Comparison of ENCODE assay signal across 8 mouse cellular contexts in the genomic region with DNA sequence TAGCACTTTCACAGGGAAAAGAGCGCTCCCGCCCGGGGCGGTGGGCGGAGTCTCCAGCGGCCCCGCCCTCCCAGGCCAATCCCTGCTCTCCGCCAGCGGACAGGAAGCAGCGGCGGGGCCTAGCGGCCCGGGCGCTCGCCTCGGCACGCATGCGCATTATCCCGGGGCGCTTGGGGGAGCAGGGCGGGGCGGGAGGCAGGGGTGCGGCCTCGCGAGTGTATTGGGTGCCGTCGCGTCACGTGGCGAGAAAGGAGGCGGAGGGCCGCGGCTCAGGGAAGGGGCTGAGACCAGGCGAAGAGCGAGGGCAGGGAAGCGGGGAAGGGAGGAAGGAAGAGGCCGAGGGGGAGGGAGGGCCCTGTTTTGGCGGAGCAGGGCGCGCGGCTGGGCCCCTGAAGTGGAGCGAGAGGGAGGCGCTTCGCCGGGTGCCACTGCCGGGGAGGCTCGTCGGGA. TPM values are rescaled to one million over a fixed set of nuclear protein-coding genes. Genes with fewer than 3 reads are reported as not detected.
DNase-seq lines count a peak whose midpoint lies in the region; ATAC-seq and TF ChIP-seq lines count a peak whose summit lies in the region.

A gene (plus strand): TSS at position 316 of the 450 bp plus-strand sequence.

- TF ChIP-seq CTCF in C2C12 (IDR thresholded peaks at IDR 0.05; ENCODE audit: control insufficient read depth, insufficient read depth, insufficient read length) = no peak
- no peak for TF ChIP-seq CTCF in brain, embryonic 14.5 days (IDR thresholded peaks at IDR 0.05; ENCODE audit: borderline replicate concordance, extremely low read depth, insufficient read depth, insufficient read length)
- no peak for TF ChIP-seq CTCF in kidney, postnatal 0 days (IDR thresholded peaks at IDR 0.05; ENCODE audit: low read depth)

- peak; percentile 100 for DNase-seq in brain, embryonic 14.5 days (ENCODE audit: low read depth)
- DNase-seq in kidney, postnatal 0 days (ENCODE audit: low spot score) = peak; percentile 99
- peak; percentile 99 for DNase-seq in liver, embryonic 11.5 days (ENCODE audit: low spot score)
- peak; percentile 98 for DNase-seq in naive thymus-derived CD4-positive, alpha-beta T cell, adult 2 months (ENCODE audit: low read depth)

- H3K9me3 ChIP-seq in erythroblast, embryonic 14.5 days (ENCODE audit: control insufficient read depth, low read length) = no peaks in the 10 kb centered on the region
- no peaks in the 10 kb centered on the region for H3K9me3 ChIP-seq in heart, embryonic 12.5 days (replicated peaks)
- no peaks in the 10 kb centered on the region for H3K9me3 ChIP-seq in kidney, postnatal 0 days (replicated peaks; ENCODE audit: low read length)
- no peaks in the 10 kb centered on the region for H3K9me3 ChIP-seq in liver, embryonic 11.5 days (ENCODE audit: control insufficient read depth, low read length)
- H3K9me3 ChIP-seq in stomach, embryonic 14.5 days (ENCODE audit: control insufficient read depth, low read depth, low read length) = no peaks in the 10 kb centered on the region

- peaks cover 66% of the 10 kb centered on the region for H3K4me1 ChIP-seq in erythroblast, embryonic 14.5 days (ENCODE audit: control insufficient read depth)
- H3K4me1 ChIP-seq in heart, embryonic 12.5 days (replicated peaks) = peaks cover 15% of the 10 kb centered on the region
- H3K4me1 ChIP-seq in kidney, postnatal 0 days (replicated peaks; ENCODE audit: insufficient read depth, low read length) = 0 out of 2 replicates have a peak, but pooled peaks cover 7% of the 10 kb centered on the region
- peaks cover 22% of the 10 kb centered on the region for H3K4me1 ChIP-seq in liver, embryonic 11.5 days (replicated peaks; ENCODE audit: control insufficient read depth, insufficient read depth, low read length)
- peaks cover 16% of the 10 kb centered on the region; the same call in 1 of the 2 replicates for H3K4me1 ChIP-seq in stomach, embryonic 14.5 days (ENCODE audit: control insufficient read depth, insufficient read depth, low read length)

- peak within 1 kb of the TSS; percentile 85 for H3K4me2 ChIP-seq in heart, embryonic 12.5 days
- H3K4me2 ChIP-seq in kidney, postnatal 0 days (ENCODE audit: low read length) = peak within 1 kb of the TSS; percentile 67
- peak within 1 kb of the TSS; percentile 89 for H3K4me2 ChIP-seq in liver, embryonic 11.5 days
- peak within 1 kb of the TSS; percentile 71 for H3K4me2 ChIP-seq in stomach, embryonic 14.5 days (replicated peaks; ENCODE audit: low read depth, low read length)

- H3K4me3 ChIP-seq in C2C12 (ENCODE audit: insufficient read depth, poor library complexity, severe bottlenecking) = peak within 1 kb of the TSS; percentile 57
- peak within 1 kb of the TSS; percentile 83 for H3K4me3 ChIP-seq in erythroblast, embryonic 14.5 days (replicated peaks)
- peak within 1 kb of the TSS; percentile 98 for H3K4me3 ChIP-seq in heart, embryonic 12.5 days
- H3K4me3 ChIP-seq in kidney, postnatal 0 days (replicated peaks; ENCODE audit: low read depth, low read length) = peak within 1 kb of the TSS; percentile 97
- peak within 1 kb of the TSS; percentile 100 for H3K4me3 ChIP-seq in liver, embryonic 11.5 days (ENCODE audit: low read depth, low read length)
- peak within 1 kb of the TSS; percentile 95 for H3K4me3 ChIP-seq in stomach, embryonic 14.5 days (ENCODE audit: low read depth, low read length)

- peaks cover 47% of the 10 kb centered on the region for H3K79me2 ChIP-seq in C2C12 (ENCODE audit: control insufficient read depth, insufficient read depth)

- peak; percentile 91; the same call in 1 of the 2 replicates for TF ChIP-seq POLR2A in brain, embryonic 14.5 days (IDR thresholded peaks at IDR 0.05; ENCODE audit: borderline replicate concordance, extremely low read depth, insufficient read depth, insufficient read length, poor library complexity, severe bottlenecking)

- H3ac ChIP-seq in C2C12 (ENCODE audit: control insufficient read depth, insufficient read length, low read depth) = peak within 1 kb of the TSS; percentile 94

- peak; percentile 99 for ATAC-seq in heart, embryonic 12.5 days (ENCODE audit: insufficient number of reproducible peaks, low FRiP score)
- peak; percentile 99 for ATAC-seq in kidney, postnatal 0 days (replicated peaks; ENCODE audit: low FRiP score, low read depth)
- peak; percentile 98 for ATAC-seq in liver, embryonic 11.5 days (replicated peaks; ENCODE audit: low FRiP score)
- peak; percentile 99 for ATAC-seq in stomach, embryonic 14.5 days (ENCODE audit: insufficient number of reproducible peaks, insufficient read depth, low FRiP score, low read depth)

- H3K9ac ChIP-seq in heart, embryonic 12.5 days = peak within 1 kb of the TSS; percentile 99
- H3K9ac ChIP-seq in kidney, postnatal 0 days (ENCODE audit: low read depth, low read length) = peak within 1 kb of the TSS; percentile 97
- H3K9ac ChIP-seq in liver, embryonic 11.5 days (ENCODE audit: low read depth, low read length) = peak within 1 kb of the TSS; percentile 99
- peak within 1 kb of the TSS; percentile 96 for H3K9ac ChIP-seq in stomach, embryonic 14.5 days (replicated peaks; ENCODE audit: low read depth, low read length)

- H3K27ac ChIP-seq in heart, embryonic 12.5 days (ENCODE audit: poor library complexity, severe bottlenecking) = peak within 1 kb of the TSS; percentile 97
- H3K27ac ChIP-seq in kidney, postnatal 0 days = peak within 1 kb of the TSS; percentile 98
- H3K27ac ChIP-seq in liver, embryonic 11.5 days (ENCODE audit: low read depth, low read length) = peak within 1 kb of the TSS; percentile 98
- peak within 1 kb of the TSS; percentile 97 for H3K27ac ChIP-seq in stomach, embryonic 14.5 days (ENCODE audit: low read length)

- no peaks in the 10 kb centered on the region for H3K27me3 ChIP-seq in C2C12 (ENCODE audit: control insufficient read depth, insufficient read depth, insufficient read length)
- no peaks in the 10 kb centered on the region for H3K27me3 ChIP-seq in erythroblast, embryonic 14.5 days (ENCODE audit: control insufficient read depth)
- no peaks in the 10 kb centered on the region for H3K27me3 ChIP-seq in heart, embryonic 12.5 days (replicated peaks)
- no peaks in the 10 kb centered on the region for H3K27me3 ChIP-seq in kidney, postnatal 0 days (ENCODE audit: insufficient read depth, low read length)
- H3K27me3 ChIP-seq in liver, embryonic 11.5 days (replicated peaks; ENCODE audit: control insufficient read depth, insufficient read depth, low read length) = no peaks in the 10 kb centered on the region
- no peaks in the 10 kb centered on the region for H3K27me3 ChIP-seq in stomach, embryonic 14.5 days (ENCODE audit: control insufficient read depth, insufficient read depth, low read length)

- under 1% methylated on average over 48 of the region's 48 CpGs for WGBS in heart, embryonic 12.5 days
- WGBS in kidney, postnatal 0 days = under 1% methylated on average over 48 of the region's 48 CpGs
- WGBS in liver, embryonic 11.5 days = under 1% methylated on average over 47 of the region's 48 CpGs
- under 1% methylated on average over 48 of the region's 48 CpGs for WGBS in stomach, embryonic 14.5 days

- peaks cover 38% of the 10 kb centered on the region for H3K79me3 ChIP-seq in C2C12 (ENCODE audit: low read depth)

- no peaks in the 10 kb centered on the region for H3K36me3 ChIP-seq in C2C12 (ENCODE audit: control insufficient read depth, insufficient read depth)
- H3K36me3 ChIP-seq in erythroblast, embryonic 14.5 days (ENCODE audit: control insufficient read depth) = peaks cover 37% of the 10 kb centered on the region
- no peaks in the 10 kb centered on the region for H3K36me3 ChIP-seq in heart, embryonic 12.5 days
- H3K36me3 ChIP-seq in kidney, postnatal 0 days (ENCODE audit: insufficient read depth, low read length) = no peaks in the 10 kb centered on the region
- H3K36me3 ChIP-seq in liver, embryonic 11.5 days (ENCODE audit: control insufficient read depth, insufficient read depth, low read length) = no peaks in the 10 kb centered on the region
- no peaks in the 10 kb centered on the region for H3K36me3 ChIP-seq in stomach, embryonic 14.5 days (ENCODE audit: control insufficient read depth, insufficient read depth, low read length)

TF ChIP-seq in C2C12, 6 proteins besides CTCF, POLR2A, EP300 and RAD21:
- TF ChIP-seq FOSL1 (IDR thresholded peaks at IDR 0.05; ENCODE audit: insufficient read depth, low read length, poor library complexity, severe bottlenecking) (no peak), USF1 (IDR thresholded peaks at IDR 0.05; ENCODE audit: low read depth) (peak; percentile 90)

RNA-seq across cellular contexts. Expression of the gene that starts here (rescaled TPM):
- 20.6 TPM for polyA plus RNA-seq in C2C12 (2012; fragmentation: generic; extraction: Trizol)
- polyA plus RNA-seq in brain, embryonic 14.5 days (2012; rRNA removed) = 42.4 and 56.3 TPM in 2 replicates
- polyA plus RNA-seq in erythroblast, embryonic 14.5 days (2012) = 8.4 and 11.5 TPM in 2 replicates
- 106 and 107 TPM in 2 replicates for polyA plus RNA-seq in heart, embryonic 12.5 days (2016; fragmentation: Nextera tagmentation; extraction: Ambion mirVana)
- 70.5 and 72.6 TPM in 2 replicates for polyA plus RNA-seq in kidney, postnatal 0 days (2015; fragmentation: Nextera tagmentation; extraction: Ambion mirVana)
- 74.2 and 82.2 TPM in 2 replicates for polyA plus RNA-seq in liver, embryonic 11.5 days (2014; fragmentation: Nextera tagmentation; extraction: Ambion mirVana)
- polyA plus RNA-seq in stomach, embryonic 14.5 days (2014; fragmentation: Nextera tagmentation; extraction: Ambion mirVana) = 67.5 and 73.3 TPM in 2 replicates

Comparison
In these comparisons a context has a peak if more than half of its experiments do, and no peak if none do; other contexts are left out.
1. Peak in every context shown above with its lines: DNase-seq, ATAC-seq, H3K4me3 ChIP-seq and H3K27ac ChIP-seq.